Mouse (Mus musculus) lung, postnatal 10 days (tissue): ENCODE measurements around the gene Tnfrsf1b.

Experiments used
- DNase-seq: peaks from one replicate; pipeline ENCODE4 v3.0.0; 2021

The Tnfrsf1b gene

DNA sequence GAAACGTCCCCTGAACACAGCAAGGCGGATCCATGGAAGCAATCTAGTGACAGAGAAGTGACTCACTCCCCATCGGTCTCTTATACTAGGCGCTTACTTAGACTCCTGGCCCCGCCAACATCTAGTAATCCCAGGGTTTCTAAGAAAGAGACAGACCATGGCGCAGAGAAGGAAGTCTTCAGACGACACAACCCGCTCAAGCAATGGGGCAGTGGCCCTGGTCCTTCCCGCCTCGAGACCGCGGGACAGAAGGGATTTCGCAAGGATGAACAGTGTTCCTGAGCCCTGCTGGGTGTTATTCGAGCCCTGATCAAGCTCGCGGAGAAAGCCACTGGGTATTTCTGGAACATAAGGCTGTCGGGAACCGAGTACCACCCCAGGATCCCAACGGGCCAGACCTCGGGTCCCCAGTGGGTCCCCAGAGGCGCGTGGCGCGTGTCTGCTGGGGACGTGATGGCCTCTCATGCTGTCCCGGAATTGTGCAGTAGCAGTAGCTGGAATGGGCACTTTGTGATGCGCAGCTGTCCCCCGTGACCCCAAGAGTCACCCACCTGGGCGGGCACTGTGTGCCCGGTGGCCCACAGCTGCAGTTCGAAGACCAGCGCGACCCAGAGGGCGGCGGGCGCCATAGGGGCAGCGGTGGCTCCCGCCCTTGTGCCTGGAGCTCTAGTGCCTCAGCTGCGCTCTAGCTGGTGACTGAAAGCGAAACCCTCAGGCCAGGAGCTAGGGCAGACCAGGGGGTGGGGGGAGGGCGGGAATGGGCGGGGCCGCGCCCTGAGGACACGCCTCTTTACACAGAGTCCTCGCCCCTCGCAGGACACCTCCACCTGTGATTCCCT is at the start of gene Tnfrsf1b:
Gene Tnfrsf1b, minus strand, starts transcription at position 698 of the 839 bp plus-strand sequence.
- peak; percentile 64 for DNase-seq

DNA sequence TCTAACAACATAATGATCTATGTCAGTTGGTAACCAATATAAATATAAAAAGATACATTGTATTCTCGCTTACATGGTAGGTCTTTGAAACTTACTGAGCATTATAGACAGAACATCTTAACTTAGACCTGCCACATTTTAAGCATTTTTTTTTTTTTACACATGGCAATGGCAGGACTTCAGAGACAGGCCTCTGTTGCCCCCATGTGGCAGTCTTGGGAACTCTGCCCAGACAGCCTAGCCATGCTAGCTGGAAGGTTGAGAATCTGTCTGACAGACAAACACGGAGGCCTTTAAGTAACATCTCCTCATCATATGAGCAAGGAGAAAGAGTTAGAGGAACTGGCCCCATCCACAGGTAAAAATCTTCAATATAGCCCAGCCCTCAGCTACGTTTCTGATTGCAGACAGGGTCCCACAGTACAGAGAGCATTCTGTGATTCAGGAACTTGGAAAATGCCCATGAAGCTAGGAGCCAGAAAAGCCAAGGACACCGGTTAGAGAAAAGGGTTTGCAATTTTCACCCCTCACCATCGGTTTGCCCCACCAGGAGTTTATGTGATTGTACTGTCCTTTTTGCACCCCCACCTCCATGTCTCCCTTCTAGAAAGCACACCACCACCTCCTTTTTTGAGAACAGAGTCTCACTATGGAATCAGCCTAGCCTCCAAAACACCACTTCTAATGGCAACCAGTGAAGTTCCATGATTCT is 49.1 kb upstream of the Tnfrsf1b start:
- DNase-seq, result peak; percentile 80

DNA sequence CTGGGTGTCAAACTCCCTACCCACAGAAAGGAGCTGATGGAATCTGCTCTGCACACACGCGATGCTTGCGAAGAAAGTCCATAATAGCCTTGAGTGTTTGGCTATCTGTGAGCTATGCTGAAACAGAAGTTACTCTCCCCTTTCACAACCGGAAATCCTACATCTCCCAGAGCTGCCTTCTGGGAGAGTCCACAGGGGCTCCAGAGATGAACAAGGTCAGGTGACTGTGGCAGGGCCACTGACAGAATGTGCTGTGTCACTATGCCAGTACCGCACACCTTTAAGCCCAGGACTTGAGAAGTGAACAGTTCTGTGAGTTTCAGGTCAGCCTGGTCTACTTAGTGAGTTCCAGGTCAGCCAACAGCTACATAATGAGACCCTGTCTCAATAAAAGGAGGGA is 47.9 kb upstream of the Tnfrsf1b start:
- DNase-seq, result no peak

DNA sequence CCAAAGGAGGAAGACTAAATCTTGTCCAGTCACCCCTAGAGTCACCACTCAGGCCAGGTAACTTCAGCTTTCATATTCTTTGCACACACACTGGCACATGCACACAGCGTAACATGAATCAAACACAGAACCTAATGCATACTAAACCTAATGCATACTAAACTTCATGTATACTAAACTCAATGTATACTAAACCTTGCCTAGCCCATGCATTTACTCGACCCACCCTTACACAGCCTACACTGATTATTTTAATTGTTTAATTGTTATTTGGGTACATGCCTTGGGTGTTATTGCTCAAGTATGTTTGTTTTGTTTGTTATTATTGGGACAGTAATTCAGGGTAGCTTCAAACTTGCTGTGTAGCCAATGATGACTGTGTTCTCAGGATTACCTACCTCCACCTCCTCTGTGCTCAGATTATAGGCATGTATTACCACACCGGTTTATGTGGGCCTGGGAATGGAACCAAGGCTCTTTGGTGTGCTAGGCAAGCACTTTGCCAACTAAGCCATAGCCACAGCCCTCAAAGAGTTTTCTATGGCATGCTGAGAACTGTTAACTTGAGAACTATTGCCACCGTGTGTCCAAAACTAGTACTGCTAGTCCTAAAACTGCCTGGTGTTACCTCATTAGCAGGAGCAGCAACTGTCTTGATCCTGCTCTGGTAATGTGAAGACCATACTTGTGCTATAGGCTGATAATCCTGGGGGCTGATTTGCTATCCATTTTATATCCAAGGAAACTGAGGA is 39.9 kb upstream of the Tnfrsf1b start:
- peak; percentile 84 for DNase-seq

DNA sequence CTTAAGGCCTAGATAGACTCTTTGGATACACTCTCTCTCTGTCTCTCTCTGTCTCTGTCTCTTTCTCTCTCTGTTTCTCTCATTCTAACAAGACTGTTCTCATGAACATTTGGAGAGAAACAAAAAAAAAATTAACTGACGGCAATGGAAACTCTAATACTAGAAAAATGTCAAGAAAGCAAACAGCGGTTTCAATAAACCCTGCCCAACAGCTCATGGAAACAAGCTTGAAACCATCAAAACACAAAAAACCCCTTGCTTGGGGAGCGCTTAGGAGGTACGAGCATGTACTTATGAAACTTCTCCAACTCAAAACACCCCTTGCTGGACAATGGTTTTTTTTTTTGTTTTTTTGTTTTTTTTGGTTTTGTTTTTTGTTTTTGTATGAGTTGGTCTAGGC is 38.0 kb upstream of the Tnfrsf1b start:
- DNase-seq, result no peak

DNA sequence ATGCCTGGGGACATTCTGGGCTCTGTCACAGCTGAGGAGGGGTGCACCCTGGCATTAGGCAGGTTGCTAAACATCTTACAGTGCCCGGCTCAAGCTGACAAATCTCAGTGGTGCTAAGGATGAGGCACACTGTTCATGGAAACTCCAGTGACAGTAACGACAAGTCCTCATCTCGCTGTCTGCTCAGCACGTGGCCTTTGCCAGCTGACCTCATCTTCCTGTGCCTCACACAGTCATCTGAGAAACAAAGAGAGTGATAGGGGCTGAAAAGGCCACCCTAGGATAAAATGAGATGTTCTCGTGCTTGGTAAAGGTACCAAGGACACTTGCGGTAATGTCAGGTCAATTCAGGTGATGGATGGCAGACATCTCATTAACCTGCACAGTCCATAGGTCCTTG is 36.8 kb upstream of the Tnfrsf1b start:
- peak; percentile 25 for DNase-seq

DNA sequence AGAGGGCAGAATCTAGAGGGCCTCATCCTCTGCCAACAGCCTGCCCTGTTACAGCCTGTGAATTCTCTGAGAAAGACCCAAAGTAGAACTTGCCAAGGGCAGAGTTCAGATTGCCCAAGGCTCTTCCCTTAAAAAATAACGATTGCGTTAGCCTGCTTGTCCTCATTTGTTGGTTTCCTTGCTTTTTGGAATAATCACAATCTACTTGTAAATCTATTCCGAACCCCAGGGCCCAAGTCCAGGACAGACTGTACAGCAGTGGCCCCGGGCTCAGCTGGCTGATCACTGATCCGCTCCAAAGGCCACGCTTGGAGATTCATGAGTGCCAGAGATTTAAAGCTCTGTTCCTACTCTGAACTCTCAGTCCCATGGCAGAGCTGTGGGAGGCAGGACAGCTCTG is 34.3 kb upstream of the Tnfrsf1b start:
- peak; percentile 30 for DNase-seq

DNA sequence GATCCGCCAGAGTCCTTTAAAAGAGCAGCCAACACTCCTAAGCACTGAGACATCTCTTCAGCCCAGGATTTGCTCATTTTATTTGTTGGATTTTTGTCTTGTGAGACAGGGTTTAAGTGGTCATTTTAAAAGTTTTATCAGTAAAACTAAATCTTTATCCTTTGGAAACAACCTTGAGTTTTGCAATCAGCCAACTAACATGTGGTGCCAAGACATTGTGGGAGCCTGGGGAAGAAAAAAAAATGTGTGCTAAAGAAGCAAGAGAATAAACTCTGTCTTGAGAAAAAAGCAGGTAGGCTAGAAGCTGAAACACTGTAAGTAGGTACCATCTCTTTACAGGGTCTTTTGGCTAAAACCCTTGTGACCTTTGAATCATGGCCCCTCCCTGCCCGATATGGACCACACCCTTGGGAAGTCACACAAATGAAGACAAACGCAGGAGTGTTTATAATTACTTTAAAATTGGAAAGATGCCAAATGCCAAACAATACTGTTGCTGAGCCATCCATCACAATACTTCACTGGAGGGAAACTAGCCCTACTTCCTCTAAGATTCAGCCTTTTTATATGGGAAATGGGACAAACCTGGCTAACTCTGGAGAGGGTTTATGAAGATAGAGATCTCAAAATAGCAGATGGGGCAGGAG is 32.2 kb upstream of the Tnfrsf1b start:
- DNase-seq, result peak; percentile 54

DNA sequence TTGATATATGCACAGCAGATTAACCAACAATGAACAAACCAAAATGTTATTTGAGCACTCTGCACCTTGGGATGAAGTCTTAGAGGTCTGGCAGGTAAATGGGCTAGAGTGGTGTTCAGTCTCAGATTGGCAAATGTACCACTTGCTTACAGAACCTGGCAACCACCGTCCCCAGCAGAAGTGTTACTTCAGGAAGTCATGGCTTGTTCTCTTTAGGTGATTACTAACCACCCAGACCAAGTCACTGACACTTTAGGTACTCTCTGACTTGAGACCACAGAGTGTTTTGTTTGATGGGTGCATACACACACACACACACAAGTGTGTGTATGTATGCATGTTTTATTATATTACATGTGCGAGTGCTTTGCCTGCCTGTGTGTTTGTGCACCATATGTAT is 31.6 kb upstream of the Tnfrsf1b start:
- DNase-seq, result no peak

DNA sequence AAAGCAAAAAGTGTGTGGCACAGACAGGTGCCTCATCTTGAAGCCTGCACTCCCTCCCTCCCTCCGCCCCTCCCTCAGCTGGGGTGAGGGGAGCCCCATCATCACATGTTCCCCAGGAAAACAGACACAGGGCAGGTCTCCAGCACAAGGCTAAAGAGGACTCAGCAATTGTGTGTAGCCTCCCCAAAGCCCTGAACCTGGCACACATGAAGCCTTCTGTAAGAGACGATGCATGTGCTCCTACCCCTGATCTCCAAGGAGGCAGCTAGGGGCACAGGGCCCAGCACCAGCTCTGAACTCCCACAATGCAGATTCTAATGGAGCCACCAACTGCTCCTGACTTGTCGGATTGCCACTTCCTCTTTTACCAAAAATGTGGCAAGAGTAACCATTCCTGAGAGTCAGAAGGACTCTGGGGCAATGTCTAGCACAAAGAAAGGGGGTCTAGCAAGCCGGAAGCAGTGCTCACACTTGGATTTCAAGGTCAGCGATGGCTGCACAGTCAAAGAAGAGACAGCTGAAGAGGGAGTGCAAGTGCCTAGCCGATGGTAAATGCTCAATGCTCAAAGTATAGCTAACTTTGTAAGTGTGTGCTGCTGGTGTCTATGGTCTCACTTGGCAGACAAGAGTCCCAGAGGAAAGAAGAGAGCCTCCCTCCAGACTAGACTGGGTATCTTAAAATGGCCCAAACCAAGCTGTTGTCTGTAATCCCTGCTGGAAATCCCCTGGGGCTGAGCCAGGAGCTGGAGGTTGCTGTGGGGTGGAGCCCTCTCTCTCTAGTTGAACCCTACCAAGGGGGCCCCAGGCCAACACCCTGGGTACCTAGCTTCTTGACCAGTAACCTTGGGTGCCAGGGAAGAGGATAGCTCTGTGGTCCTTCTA is 29.9 kb upstream of the Tnfrsf1b start:
- no peak for DNase-seq

DNA sequence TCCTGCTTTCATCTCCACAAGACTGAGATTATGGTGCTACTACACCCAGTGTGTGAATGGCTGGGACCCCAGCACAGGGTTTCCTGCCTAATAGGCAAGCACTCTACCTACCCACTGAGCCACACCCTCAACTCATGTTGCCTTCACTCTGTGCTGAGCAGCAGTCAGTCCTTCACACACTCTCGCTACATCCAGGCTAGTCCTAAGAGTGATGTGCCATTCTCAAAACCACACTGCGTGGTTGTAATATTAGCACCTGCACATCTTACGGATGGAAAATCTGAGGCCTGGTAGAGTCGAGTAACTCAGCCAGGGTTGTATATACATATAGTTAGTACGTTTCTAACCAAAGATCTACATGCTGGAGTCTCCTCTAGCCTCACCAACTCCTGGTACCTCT is 28.2 kb upstream of the Tnfrsf1b start:
- DNase-seq, result no peak

DNA sequence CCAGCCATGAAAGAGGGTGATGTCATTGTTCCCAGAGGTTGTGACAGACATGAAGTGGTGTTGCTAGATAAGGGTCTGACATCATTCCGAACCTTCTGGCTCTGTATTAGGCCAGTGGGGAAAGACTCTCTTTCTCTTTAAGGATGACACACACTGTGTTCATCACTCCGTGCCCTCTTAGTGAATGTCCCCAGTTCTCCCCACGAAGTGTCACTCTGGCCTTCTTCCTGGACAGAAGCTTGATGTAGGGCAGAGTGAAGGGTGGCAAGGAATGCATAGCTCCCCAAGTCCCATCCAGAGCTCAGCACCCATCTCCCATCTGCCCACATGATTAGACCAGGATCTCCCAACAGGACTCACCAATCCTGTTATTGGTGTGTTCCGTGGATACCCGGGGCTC is 27.3 kb upstream of the Tnfrsf1b start:
- no peak for DNase-seq

DNA sequence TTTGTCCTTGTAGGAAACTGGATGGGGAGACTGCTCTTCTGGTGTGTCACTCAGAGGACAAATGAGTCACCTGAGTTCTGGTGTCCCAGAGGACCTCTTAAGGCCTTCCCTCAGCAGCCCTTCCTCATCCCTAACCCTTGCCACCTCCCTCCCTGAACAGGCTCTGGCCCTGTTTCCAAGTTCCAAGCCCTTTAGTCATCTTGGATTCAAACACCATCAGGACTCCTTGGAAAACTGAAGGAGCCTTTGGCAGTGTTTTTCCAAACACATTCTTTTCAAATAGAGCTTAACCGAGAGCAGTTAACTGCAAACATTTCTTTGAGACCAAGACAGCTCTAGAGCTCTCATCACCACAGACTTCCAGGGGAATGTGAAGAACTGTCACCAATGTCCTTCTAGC is 26.1 kb upstream of the Tnfrsf1b start:
- DNase-seq, result peak; percentile 72

DNA sequence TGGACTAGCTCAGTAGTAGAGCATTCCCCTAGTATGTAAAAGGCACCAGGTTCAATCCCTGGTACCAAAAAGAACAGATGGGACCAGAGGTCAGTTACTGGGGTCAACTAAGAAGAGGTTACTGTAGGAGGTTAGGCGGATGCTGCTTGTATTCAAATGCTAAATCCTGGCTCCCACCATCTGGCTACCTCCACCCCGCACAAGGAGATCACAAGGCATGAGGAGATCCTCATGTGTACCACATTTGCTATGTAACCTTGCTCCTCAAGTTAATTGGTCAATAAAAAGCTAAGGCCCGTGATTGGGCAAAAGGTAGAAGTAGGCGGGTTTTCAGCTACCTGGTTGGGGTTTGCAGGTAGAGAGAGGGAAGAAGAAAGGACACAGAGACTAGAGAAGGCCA is 25.0 kb upstream of the Tnfrsf1b start:
- no peak for DNase-seq

DNA sequence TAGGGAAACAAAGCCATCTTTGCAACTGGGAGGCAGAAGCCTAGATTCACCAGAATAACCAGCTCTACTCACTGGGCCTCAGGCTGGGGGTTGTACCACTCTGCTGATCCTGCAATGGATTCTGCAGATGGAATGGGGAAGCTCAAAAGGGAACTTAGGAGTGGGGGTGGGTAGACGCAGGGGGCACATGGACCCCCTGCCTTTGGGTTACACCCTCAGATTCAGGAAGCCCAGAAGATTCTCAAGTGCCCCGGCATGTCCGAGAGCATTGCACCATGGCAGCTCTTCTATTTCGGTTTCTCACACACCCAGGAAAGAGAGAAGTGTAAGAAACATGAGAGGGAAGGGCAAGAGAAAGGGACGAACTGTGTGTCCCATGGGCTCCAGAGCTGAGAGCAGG is 23.5 kb upstream of the Tnfrsf1b start:
- no peak for DNase-seq

DNA sequence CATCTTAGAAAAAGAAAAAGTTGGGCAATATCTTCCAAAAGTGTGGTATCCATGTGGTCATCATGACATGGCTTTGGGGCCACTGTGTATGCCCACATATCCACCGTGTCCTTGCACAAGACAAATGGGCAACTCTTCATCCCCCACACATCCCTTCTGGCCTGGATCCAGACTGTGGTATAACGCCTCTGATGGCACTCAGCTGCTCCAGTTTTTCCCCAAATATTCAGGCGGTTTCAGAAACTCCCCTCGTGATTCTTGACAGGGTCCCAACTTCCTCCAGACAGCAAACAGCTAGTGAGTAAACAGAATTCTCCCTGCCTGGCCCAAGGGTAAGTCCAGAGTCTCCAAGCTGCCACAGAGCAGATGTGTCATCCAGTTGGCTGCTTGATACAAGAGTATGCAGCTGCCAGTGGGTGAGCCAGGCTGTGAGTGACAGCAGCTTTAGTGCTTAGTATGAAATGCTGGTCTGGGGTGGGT is 21.0 kb upstream of the Tnfrsf1b start:
- peak; percentile 78 for DNase-seq

DNA sequence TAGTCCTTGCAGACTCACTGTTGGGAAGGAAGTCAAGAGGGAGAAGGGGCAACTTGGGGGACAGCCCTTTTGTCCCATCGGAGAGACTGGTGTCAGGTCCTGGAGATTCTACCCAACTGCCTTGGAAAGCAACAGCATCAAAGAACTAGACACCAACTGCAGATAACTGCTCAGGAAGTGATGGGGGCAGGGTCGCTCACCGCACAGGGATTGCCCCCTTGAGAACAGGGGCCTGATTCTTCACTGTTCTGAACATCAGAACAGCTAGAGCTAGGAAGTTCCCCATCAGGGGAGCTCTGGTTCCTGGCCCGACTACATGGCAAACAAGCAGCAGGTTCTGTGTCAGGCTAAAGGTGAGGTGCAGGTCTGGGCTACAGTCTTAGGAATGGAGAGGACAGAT is 19.8 kb upstream of the Tnfrsf1b start:
- no peak for DNase-seq

DNA sequence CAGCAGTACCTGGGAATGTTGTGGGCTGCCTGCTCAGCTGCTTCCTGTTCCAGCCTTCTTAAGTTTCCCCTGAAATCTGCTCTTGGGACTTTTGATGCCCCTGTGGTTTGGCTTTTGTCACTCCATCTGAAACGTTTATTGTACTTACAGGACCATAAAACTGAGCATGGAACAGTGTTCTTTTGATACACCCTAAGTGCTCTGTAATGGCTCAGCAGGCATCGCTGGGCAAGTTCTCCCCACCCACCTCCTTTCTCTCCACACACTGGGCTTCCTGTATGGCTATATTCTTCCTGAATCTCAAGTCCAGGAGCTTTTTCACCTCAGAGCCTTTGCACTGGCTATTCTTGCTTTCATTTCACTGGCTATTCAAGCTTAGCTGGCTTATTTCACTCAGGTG is 18.1 kb upstream of the Tnfrsf1b start:
- no peak for DNase-seq

DNA sequence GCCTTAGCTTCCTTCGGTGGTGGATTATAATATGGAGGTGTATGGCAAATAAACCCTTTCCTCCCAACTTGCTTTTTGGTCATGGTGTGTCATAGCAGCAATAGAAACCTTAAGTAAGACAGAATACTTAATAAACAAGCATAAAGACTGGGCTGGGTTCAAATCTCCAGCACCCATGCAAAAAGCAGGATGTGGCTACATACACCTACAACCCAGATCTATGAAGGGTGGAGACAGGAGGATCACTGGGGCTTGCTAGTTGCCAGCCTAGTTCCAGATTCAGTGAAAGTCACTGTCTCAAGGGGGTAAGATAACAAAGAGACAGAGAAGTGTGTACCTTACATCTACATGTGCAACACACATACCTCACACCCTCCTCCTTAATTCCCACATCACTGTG is 16.9 kb upstream of the Tnfrsf1b start:
- no peak for DNase-seq

DNA sequence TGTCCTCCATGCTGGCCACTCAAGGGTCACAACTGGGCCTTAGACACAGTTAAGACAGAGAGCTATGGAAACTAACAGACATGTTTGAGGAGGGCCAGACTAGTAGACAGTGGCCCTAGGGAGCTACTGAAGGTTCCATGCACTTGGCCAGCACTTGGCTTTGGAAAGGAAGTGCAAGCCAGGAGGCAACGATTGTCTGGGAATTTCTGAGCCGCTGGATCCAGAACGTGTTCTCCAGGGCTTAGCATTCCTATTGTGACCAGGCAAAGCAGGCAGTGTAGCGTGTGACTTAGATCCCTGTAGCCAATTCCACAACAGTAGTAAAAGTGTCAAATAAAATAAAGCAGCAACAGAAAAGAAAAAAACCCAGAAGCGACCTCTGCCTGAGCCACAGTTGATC is 14.1 kb upstream of the Tnfrsf1b start:
- DNase-seq, result no peak

DNA sequence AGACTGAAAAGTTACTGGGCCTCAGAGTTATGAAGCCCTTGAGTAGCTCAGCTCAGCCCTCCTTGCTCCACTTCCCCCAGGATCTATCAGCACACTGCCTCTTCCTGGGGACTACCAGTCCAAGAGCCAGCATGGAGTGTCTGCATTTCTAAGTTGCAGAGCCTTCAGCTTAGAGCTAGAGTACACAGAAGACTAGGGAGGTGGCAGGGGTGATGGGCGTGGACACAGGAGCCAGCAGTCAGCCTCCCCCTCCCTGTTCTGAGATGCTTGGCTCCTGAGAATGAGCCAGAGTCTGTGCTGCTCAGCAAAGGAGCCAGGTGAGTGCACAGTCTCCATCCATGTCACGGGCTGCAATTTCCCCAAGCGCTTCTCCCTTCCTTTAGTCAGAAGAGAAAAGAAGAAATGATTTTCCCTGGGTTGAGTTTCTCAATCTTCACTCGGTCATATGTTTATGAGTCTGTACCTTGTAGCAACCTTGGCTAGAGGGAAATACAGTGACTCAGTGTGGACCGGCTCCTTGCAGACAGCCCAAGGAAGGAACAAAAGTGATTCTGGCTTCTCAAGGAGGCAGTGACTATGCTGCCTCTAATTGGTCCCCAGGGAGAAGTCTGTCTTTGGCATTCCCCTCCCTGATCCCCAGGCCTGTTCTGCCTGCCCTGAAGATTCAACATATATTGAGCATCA is 11.2 kb upstream of the Tnfrsf1b start:
- no peak for DNase-seq
